Mouse (Mus musculus): ENCODE results near the gene Defb39. TPM values are rescaled to one million over a fixed set of nuclear protein-coding genes. Genes with fewer than 3 reads are reported as not detected.

Defb39 gene
- polyA plus RNA-seq (2017; shearing (Covaris generic)), result not detected

GRCm38 (mm10) chr8:19064710-19065109, at the start of gene Defb39:
TSS of gene Defb39 (minus strand) at chr8:19064810.

GRCm38 (mm10) chr8:19026466-19026865, 38.1 kb downstream of the Defb39 start, which contains the start of gene Defb38:
TSS of gene Defb38 (minus strand) at chr8:19026566.

Other genes with a start within 250 kb of the Defb39 start
- not detected for gene Defb40, start 86.6 kb downstream of the Defb39 start, polyA plus RNA-seq (2017; shearing (Covaris generic))
- gene Defb37, start 73.8 kb downstream of the Defb39 start, polyA plus RNA-seq (2017; shearing (Covaris generic)), result not detected
- gene Defb38, start 38.2 kb downstream of the Defb39 start, polyA plus RNA-seq (2017; shearing (Covaris generic)), result not detected
- gene Defb12, start 50.0 kb upstream of the Defb39 start, polyA plus RNA-seq (2017; shearing (Covaris generic)), result not detected
- gene Defb34, start 58.9 kb upstream of the Defb39 start, polyA plus RNA-seq (2017; shearing (Covaris generic)), result not detected
- not detected for gene Gm45826, start 76.0 kb upstream of the Defb39 start, polyA plus RNA-seq (2017; shearing (Covaris generic))
- not detected for gene Defb14, start 129.5 kb upstream of the Defb39 start, polyA plus RNA-seq (2017; shearing (Covaris generic))
- not detected for gene Defb4, start 133.9 kb upstream of the Defb39 start, polyA plus RNA-seq (2017; shearing (Covaris generic))
- not detected for gene Defb6, start 160.7 kb upstream of the Defb39 start, polyA plus RNA-seq (2017; shearing (Covaris generic))
- gene Defb46, start 175.1 kb upstream of the Defb39 start, polyA plus RNA-seq (2017; shearing (Covaris generic)), result not detected
- gene Defb5, start 182.8 kb upstream of the Defb39 start, polyA plus RNA-seq (2017; shearing (Covaris generic)), result not detected
- not detected for gene Defb3, start 228.6 kb upstream of the Defb39 start, polyA plus RNA-seq (2017; shearing (Covaris generic))

Data from effector memory CD4-positive, alpha-beta T cell, adult 7 months (primary cell).